Mouse (Mus musculus) cerebellum, adult 2 months (tissue): ENCODE data around the gene Celf1. TPM values are rescaled to one million over a fixed set of nuclear protein-coding genes. Genes with fewer than 3 reads are reported as not detected.

ENCODE experiments used
- DNase-seq, 2 experiments: peaks; one replicate each; pipeline ENCODE4 v3.0.0; 2021
- H3K27ac ChIP-seq: fragments of 200-500 bp; 2 replicates; pipeline ENCODE4 v1.5.1; 2012; ENCODE audit warnings: low read length, control low read depth, inconsistent platforms; ENCODE audit not compliant: insufficient read depth
- H3K27me3 ChIP-seq: fragments of 200-500 bp; 2 replicates; pipeline ENCODE4 v1.6.1; 2012; ENCODE audit warnings: inconsistent platforms, mild to moderate bottlenecking, low read length, moderate library complexity; ENCODE audit not compliant: control insufficient read depth, insufficient read depth
- H3K4me1 ChIP-seq: fragments of 200-500 bp; 2 replicates; pipeline ENCODE4 v1.6.1; 2011; ENCODE audit warnings: low read length; ENCODE audit not compliant: control insufficient read depth, insufficient read depth
- H3K4me3 ChIP-seq: fragments of 200-500 bp; replicated peaks from 2 replicates; pipeline ENCODE3; 2011; ENCODE audit warnings: mild to moderate bottlenecking, low read depth, low read length, control low read depth; ENCODE audit not compliant: insufficient read depth
- CTCF ChIP-seq: fragments of 200-500 bp; IDR thresholded peaks from 2 replicates; pipeline ENCODE4 v1.5.1; 2011; ENCODE audit warnings: low read depth, mild to moderate bottlenecking, control low read depth, low read length, moderate library complexity, borderline replicate concordance; ENCODE audit not compliant: insufficient read depth
- POLR2A ChIP-seq: fragments of 200-500 bp; IDR thresholded peaks from 2 replicates; pipeline ENCODE4 v1.6.1; 2011; ENCODE audit warnings: low read length, control low read depth, borderline replicate concordance; ENCODE audit not compliant: insufficient read depth
- WGBS: fragments of 180-500 bp; shearing (Covaris S2); methylation state at CpG from one replicate; pipeline ENCODE4 v1.1.7; 2018; 5-methylcytosine and 5-hydroxymethylcytosine counted together
- polyA plus RNA-seq: library from polyadenylated mRNA; depleted of rRNA; stranded (reverse); fragments of >200 nt; gene quantifications from 2 replicates; pipeline ENCODE4 v1.2.3, GENCODE M21; 2012

Celf1 gene
- polyA plus RNA-seq, 1 experiment = 91.1 TPM

DNA sequence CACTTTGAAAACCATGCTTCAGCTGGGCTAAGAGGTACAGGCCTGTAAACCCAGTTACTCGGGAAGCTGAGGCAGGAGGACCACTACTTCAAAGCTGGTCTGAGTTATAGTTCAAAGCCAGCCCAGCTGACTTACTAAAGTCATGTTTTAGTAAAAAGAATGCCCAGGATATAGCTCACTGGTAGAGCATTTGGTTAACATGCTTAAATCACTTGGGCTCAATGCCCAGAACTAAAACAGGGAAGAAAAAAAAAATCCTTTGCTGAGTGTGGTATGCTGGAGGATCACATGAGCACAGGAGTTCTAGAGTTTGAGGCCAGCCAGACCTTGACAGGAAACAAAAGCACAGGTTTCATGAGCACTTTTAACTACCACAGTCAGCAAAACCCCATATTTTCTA is 28.5 kb upstream of the Celf1 start:
- no peak for DNase-seq
- Histone ChIP-seq H3K4me1 (peaks cover 14% of the 10 kb centered on the region; the same call in 1 of the 2 replicates), H3K27me3 (no peaks in the 10 kb centered on the region), H3K27ac (no peak overlapping the region), H3K4me3 (no peak overlapping the region)
- no peak for TF ChIP-seq POLR2A
- TF ChIP-seq CTCF = no peak
- WGBS = 86% methylated on average over 1 of the region's 1 CpGs

DNA sequence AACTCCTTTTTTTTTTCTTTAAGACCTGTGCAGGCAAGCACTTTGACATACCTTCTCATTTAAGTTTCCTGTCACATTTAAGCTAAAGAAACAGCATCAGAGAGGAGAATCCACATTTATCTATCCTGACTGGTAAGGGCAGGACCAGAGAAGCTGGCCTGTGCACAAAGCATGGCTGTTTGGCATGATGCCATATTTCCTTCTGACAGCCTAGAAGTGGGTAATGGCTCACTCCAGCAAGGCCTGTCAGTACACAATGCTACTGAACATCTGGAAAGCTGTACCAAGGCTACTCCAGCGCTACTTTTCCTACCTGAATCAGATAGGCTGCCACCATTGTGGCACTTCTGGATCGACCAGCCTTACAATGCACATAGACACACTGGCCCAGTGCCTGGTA is 26.5 kb upstream of the Celf1 start:
- TF ChIP-seq POLR2A = no peak
- no peak for TF ChIP-seq CTCF
- Histone ChIP-seq H3K27ac (no peak overlapping the region), H3K27me3 (no peaks in the 10 kb centered on the region)

DNA sequence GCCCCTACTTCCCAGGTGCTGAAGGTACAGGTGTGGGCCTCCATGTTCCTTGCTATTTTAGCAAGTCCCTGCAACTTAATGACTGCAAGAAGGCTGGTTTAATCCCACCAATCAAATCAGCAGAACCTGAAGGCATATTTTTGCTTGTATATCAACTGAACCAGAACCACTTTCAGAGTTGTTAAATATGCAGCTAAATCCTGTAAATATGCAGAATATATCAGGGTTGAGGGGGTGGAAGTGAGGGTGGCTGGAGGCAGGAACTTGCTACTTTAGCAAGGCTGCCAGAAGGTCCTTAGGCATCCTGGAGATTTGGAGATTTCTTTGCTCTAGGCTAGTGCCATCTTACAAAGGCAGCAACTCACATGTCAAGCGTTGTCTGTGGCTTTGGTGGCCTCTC is 24.7 kb upstream of the Celf1 start:
- Histone ChIP-seq H3K4me3 (no peak overlapping the region), H3K27ac (no peak overlapping the region), H3K4me1 (peaks cover 14% of the 10 kb centered on the region; the same call in 1 of the 2 replicates), H3K27me3 (no peaks in the 10 kb centered on the region)
- DNase-seq = no peak
- WGBS = 58% methylated on average over 1 of the region's 1 CpGs
- TF ChIP-seq CTCF = no peak
- no peak for TF ChIP-seq POLR2A

More for the DNA sequence above, 26.5 kb upstream of the Celf1 start:
- H3K4me3 ChIP-seq = no peak overlapping the region
- 47% methylated on average over 2 of the region's 2 CpGs for WGBS
- DNase-seq = peak; percentile 46 to 54
- peaks cover 14% of the 10 kb centered on the region; the same call in 1 of the 2 replicates for H3K4me1 ChIP-seq

DNA sequence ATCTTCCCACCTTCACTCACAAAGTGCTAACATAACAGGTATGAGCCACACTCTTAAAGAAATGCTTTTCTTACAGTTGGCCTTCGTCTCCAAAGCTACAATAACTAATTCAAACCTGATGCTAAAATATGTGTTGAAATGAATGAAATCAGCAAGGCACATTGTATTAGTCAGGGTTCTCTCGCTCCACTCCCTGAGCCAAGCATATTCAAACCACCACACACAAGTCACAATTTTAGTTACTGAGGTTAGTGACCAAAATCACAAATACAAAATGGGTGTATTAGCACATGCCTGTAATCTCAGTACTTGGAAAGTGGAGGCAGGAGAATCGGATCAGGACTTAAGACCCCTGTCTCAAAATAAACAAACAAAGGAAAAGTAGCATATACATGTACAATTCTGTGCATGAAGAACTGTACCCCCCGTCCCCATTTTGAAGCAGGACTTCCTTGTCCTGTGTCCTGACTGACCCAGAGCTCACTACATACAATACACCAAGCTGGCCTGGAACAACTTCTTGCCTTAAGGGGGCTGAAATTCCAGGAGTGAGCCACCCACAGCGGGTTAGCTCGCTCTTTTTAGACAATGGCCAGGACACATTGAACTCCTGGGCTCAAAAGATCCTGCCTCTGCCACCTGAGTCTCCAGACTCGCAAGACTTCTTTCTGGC is 23.5 kb upstream of the Celf1 start:
- 14% methylated on average over 7 of the region's 7 CpGs for WGBS
- no peaks in the 10 kb centered on the region for H3K27me3 ChIP-seq
- peak overlapping the region; percentile 95 for H3K4me3 ChIP-seq
- no peak for TF ChIP-seq CTCF
- TF ChIP-seq POLR2A = no peak
- peak overlapping the region; percentile 98 for H3K27ac ChIP-seq
- peaks cover 14% of the 10 kb centered on the region; the same call in 1 of the 2 replicates for H3K4me1 ChIP-seq
- DNase-seq = no peak

DNA sequence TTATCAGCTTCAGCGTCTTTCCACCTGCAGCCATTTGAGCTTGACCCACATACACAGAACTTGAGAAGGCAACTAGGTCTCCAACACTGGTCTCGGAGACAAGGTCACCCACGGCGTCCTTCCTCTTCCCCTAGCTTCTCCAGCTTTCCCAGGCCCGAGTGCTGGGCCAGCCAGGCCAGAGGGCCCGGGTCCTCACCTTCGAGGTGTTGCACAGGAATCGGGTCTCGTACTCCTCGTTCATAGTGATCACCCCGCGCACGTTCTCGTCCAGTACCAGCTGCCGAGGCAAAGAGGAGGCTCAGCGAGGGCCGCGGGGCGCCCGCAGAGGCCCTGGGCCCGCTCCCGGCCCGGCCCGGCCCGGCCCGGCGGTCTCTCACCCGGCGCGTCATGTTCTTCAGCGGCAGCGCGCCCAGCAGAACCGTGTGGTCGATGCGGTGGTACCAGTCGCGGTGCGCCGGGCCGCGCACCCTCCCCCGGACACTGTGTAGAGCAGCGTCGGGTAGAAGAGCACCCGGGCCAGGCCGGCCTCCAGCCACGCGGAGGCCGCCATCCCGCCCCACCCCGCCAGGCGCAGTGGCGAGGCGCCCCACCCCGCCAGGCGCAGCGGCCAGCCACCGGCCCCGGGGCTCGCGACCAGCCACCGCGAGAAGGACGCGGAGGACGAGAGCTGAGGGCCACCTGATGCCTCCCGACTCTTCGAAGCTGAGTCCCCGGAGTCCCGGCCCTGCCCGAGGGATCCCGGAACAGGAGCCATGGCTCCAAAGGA is 22.8 kb upstream of the Celf1 start:
- Histone ChIP-seq H3K27ac (peak overlapping the region; percentile 98), H3K27me3 (no peaks in the 10 kb centered on the region), H3K4me1 (peaks cover 14% of the 10 kb centered on the region; the same call in 1 of the 2 replicates), H3K4me3 (peak overlapping the region; percentile 95)
- TF ChIP-seq POLR2A (no peak; the same call in 1 of the 2 replicates), CTCF (no peak)
- WGBS = under 1% methylated on average over 69 of the region's 73 CpGs
- DNase-seq = peak; percentile 76 to 83

DNA sequence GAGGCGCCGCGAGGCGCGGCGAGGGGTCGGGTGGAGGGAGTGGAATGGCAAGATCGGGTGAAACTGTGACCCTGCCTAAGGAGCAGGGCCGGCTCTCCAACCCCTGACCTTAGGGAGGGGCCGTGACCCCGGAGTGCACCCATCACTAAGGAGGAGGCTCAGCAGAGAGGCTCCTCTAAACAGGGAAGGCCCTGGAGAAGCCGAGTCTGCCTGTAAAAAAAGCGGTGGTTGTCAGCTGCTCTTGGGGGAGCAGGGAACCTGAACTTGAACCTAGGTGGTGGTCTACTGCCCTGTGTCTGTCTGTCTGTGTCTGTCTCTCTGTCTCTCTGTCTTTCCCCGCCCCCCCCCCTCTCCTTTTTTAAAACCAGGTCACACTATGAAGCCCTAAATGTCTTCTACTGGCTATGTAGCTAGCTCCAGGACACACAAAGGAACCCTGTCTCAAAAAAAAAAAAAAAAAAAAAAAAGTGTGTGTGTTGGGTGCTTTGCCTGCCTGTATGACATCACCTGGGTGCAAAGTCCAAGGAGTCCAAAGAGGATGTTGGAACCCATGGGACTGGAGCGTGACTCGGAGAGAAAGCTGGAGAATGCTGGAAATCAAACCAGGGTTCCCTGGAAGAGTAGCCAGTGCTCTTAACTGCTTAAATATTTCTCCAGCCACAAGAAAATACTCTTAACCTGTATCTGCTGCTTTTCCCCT is 22.0 kb upstream of the Celf1 start:
- TF ChIP-seq POLR2A (no peak), CTCF (no peak)
- Histone ChIP-seq H3K4me3 (peak overlapping the region; percentile 95), H3K4me1 (peaks cover 14% of the 10 kb centered on the region; the same call in 1 of the 2 replicates), H3K27me3 (no peaks in the 10 kb centered on the region), H3K27ac (peak overlapping the region; percentile 98)
- 2% methylated on average over 16 of the region's 16 CpGs for WGBS
- DNase-seq = peak in 1 of 2 experiments; percentile 33

DNA sequence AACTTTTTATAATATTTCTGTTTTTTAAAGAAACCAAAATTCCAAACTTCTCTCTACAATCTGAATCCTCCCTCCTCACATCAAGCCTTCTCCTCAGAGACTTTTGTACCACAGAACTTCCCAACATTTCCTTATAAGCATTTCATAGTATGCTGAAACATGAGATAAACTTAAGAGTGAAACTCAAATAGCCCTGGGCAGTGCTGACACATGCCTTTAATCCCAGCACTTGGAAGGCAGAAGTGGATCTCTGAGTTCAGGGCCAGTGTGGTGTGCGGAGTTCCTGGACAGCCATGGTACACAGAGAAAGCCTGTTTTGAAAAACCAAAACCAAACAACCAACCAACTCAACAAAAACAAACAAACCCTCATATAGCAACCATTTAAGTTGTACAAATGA is 19.0 kb upstream of the Celf1 start:
- Histone ChIP-seq H3K4me1 (peaks cover 4% of the 10 kb centered on the region; the same call in 1 of the 2 replicates), H3K27me3 (no peaks in the 10 kb centered on the region), H3K27ac (no peak overlapping the region), H3K4me3 (no peak overlapping the region)
- WGBS = 97% methylated on average over 1 of the region's 1 CpGs
- no peak for DNase-seq
- no peak for TF ChIP-seq CTCF
- TF ChIP-seq POLR2A = no peak

DNA sequence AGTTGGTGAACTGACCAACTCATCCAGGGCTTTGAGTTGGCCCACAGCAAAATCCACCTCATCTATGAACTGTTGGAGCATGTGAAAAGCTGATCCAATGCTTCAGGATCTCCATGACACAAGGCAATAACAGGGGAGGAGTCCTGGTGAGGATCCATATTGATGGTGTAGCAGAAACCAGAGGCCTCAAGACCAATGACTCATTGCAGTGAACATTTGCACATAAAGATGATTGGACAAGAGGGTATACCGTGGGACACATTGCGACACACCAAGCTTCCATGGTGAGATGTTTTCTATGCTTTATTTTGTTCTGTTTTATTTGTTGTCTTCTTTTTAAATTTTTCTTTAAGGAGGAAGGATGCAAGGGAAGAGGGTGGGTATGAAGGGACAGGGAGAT is 17.5 kb upstream of the Celf1 start:
- Histone ChIP-seq H3K4me1 (no peaks in the 10 kb centered on the region; the same call in 1 of the 2 replicates), H3K4me3 (no peak overlapping the region), H3K27ac (no peak overlapping the region), H3K27me3 (no peaks in the 10 kb centered on the region)
- TF ChIP-seq CTCF (no peak), POLR2A (no peak)
- no peak for DNase-seq
- WGBS = 100% methylated on average over 2 of the region's 2 CpGs
